Mouse (Mus musculus) brain, embryonic 18.5 days (tissue): Measurements from ENCODE around the gene Gm10065.
"Not testable (repeated sequence)": the region's sequence is repeated elsewhere in the genome, so short reads cannot be mapped to it uniquely, and the experiment has no call there.

Experiments
- DNase-seq: peaks from one replicate; pipeline ENCODE4 v3.0.0-alpha.2; 2012; ENCODE audit warnings: low read depth, low spot score

Gm10065 gene

GRCm38 (mm10) chr13:21478759-21479670 is at the start of gene Gm10065, which contains the start of gene Zkscan4:
Gene Gm10065, minus strand, starts transcription at chr13:21479441.
Gene Zkscan4, plus strand, starts transcription at chr13:21478907.
- peak; percentile 70 for DNase-seq

GRCm38 (mm10) chr13:21506221-21506649 is 27.0 kb upstream of the Gm10065 start:
- peak; percentile 75 for DNase-seq

- DNase-seq = no peak
Observed at GRCm38 (mm10) chr13:21502296-21502695, 23.1 kb upstream of the Gm10065 start.

GRCm38 (mm10) chr13:21501182-21501581 is 21.9 kb upstream of the Gm10065 start, which contains the start of gene Gm11273:
Gene Gm11273, minus strand, starts transcription at chr13:21501418.
- not testable (repeated sequence) for DNase-seq

GRCm38 (mm10) chr13:21495080-21495479 is 15.8 kb upstream of the Gm10065 start, which contains the start of gene AK157302:
Gene AK157302, plus strand, starts transcription at chr13:21495223.
- DNase-seq = no peak

- DNase-seq = no peak
Observed at GRCm38 (mm10) chr13:21492847-21493246, 13.6 kb upstream of the Gm10065 start.

GRCm38 (mm10) chr13:21486881-21487280 is 7.6 kb upstream of the Gm10065 start:
- no peak for DNase-seq

- DNase-seq = no peak
Observed at GRCm38 (mm10) chr13:21472427-21472826, 6.8 kb downstream of the Gm10065 start.

GRCm38 (mm10) chr13:21469097-21469496 is 10.1 kb downstream of the Gm10065 start:
- no peak for DNase-seq

- peak; percentile 57 for DNase-seq
Observed at GRCm38 (mm10) chr13:21468061-21469019, 10.9 kb downstream of the Gm10065 start, which contains the start of gene Nkapl. Gene Nkapl, minus strand, starts transcription at chr13:21468509.

- DNase-seq = no peak
Observed at GRCm38 (mm10) chr13:21467336-21467735, 11.9 kb downstream of the Gm10065 start.

- not testable (repeated sequence) for DNase-seq
Observed at GRCm38 (mm10) chr13:21462516-21462915, 16.7 kb downstream of the Gm10065 start.

GRCm38 (mm10) chr13:21456347-21456746 is 22.9 kb downstream of the Gm10065 start:
- no peak for DNase-seq

- DNase-seq = no peak
Observed at GRCm38 (mm10) chr13:21454133-21454532, 25.1 kb downstream of the Gm10065 start.

- peak; percentile 70 for DNase-seq
Observed at GRCm38 (mm10) chr13:21453449-21453848, 25.8 kb downstream of the Gm10065 start, which contains the start of gene Zscan26. Gene Zscan26, minus strand, starts transcription at chr13:21453730.

- DNase-seq = no peak
Observed at GRCm38 (mm10) chr13:21453042-21453441, 26.2 kb downstream of the Gm10065 start.

- DNase-seq = no peak
Observed at GRCm38 (mm10) chr13:21447856-21448614, 31.2 kb downstream of the Gm10065 start.

GRCm38 (mm10) chr13:21446796-21447195 is 32.4 kb downstream of the Gm10065 start:
- no peak for DNase-seq

- no peak for DNase-seq
Observed at GRCm38 (mm10) chr13:21441207-21441572, 38.1 kb downstream of the Gm10065 start.

- peak; percentile 67 for DNase-seq
Observed at GRCm38 (mm10) chr13:21440503-21441206, 38.6 kb downstream of the Gm10065 start, which contains the start of gene Pgbd1. Gene Pgbd1, minus strand, starts transcription at chr13:21441058.
